Mouse (Mus musculus) heart, adult 2 months (tissue): ENCODE measurements around the gene Pla1a.

Experiments
- CTCF ChIP-seq: fragments of 200-600 bp; IDR thresholded peaks from 2 replicates; pipeline ENCODE4 v1.8.1; 2022; ENCODE audit warnings: antibody characterized with exemption, mild to moderate bottlenecking, moderate library complexity
- EP300 ChIP-seq: fragments of 200-500 bp; IDR thresholded peaks from 2 replicates; pipeline ENCODE4 v1.6.1; 2011; ENCODE audit warnings: low read depth, low read length, control low read depth; ENCODE audit not compliant: insufficient read depth

DNA sequence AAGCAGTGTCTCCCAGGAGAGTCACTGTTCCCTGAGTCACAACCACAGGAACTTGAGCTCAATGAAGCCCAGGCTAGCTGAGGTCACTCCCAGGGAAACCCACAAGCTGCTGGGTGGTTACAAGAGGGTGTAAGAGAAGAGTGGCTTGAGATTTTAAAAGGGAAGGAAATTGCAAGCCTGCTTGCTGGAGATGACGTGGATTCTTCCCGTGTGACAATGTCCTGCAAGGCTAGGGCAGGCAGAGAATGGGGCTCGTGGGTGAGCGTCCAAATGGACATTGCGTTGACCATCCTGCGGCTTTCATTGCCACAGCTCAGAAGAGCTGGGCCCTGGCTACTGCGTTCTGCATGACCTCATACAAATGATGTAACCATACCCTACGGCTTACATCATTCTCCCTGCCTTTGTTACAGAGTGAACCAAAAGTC, 38.7 kb downstream of the Pla1a start:
- TF ChIP-seq EP300 (no peak), CTCF (no peak)
